8 mouse cellular contexts compared by ENCODE assay signal in the genomic region with DNA sequence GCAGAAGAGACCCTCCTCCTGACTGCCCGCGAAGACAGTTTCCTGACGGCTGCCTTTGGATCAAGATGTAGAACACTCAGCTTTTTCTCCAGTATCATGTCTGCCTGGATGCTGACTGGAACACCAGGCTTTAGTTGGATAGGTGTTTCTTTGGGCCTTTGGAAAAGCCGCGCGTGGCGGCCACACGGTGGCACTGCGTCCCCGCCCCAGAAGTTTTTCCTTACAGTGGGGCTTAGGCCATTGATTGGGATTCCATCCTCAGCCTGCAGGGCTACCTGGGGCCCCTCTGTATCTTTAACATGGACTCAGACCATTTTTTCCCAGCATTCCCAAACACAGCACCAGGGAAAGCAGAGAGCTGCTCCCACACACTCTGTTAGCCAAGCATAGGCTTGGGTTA. TPM values are rescaled to one million over a fixed set of nuclear protein-coding genes. Genes with fewer than 3 reads are reported as not detected.
A peak's percentile ranks its signal among the peaks of the same experiment; 100 is the strongest.
DNase-seq lines count a peak whose midpoint lies in the region; ATAC-seq and TF ChIP-seq lines count a peak whose summit lies in the region.

No protein-coding gene starts in this region.

- H3K4me1 ChIP-seq in lung, postnatal 0 days (ENCODE audit: insufficient read depth, low read depth, low read length): no peaks in the 10 kb centered on the region

- no peak overlapping the region for H3K9ac ChIP-seq in lung, postnatal 0 days (replicated peaks; ENCODE audit: low read depth)

- intact Hi-C loops in gastrocnemius, adult 2 months (cut with DNase I): no loop called here

- TF ChIP-seq CTCF in gastrocnemius, adult 2 months (IDR thresholded peaks at IDR 0.05): peak; percentile 69
- TF ChIP-seq CTCF in lung, postnatal 0 days (IDR thresholded peaks at IDR 0.05): peak; percentile 81

- no peak overlapping the region for H3K4me2 ChIP-seq in lung, postnatal 0 days (replicated peaks; ENCODE audit: low read depth, low read length)

- DNase-seq in gastrocnemius, adult 2 months: peak; percentile 39
- DNase-seq in gastrocnemius, postnatal 25 days: no peak
- DNase-seq in lung, postnatal 0 days (ENCODE audit: low spot score): peak; percentile 67
- DNase-seq in lung, postnatal 36 days: no peak
- DNase-seq in ZHBTc4 (ENCODE audit: low read depth, low spot score): peak; percentile 80
- no peak for DNase-seq in thymus, postnatal 25 days
- DNase-seq in gastrocnemius, adult 18-20 months (ENCODE audit: low spot score): no peak

- H3K36me3 ChIP-seq in lung, postnatal 0 days (ENCODE audit: insufficient read depth, low read length): no peaks in the 10 kb centered on the region

- no peak overlapping the region for H3K27ac ChIP-seq in gastrocnemius, adult 2 months
- no peak overlapping the region for H3K27ac ChIP-seq in lung, postnatal 0 days (ENCODE audit: low read length)

- H3K4me3 ChIP-seq in gastrocnemius, adult 2 months: no peak overlapping the region
- no peak overlapping the region for H3K4me3 ChIP-seq in lung, postnatal 0 days (ENCODE audit: low read depth, low read length)

- no peak for TF ChIP-seq EP300 in lung, postnatal 0 days (IDR thresholded peaks at IDR 0.05)

- H3K27me3 ChIP-seq in lung, postnatal 0 days (replicated peaks; ENCODE audit: insufficient read depth, low read length): no peaks in the 10 kb centered on the region

- no peaks in the 10 kb centered on the region for H3K9me3 ChIP-seq in lung, postnatal 0 days (ENCODE audit: low read length)

- WGBS in lung, postnatal 0 days: 19% methylated on average over 10 of the region's 10 CpGs

- no peak for ATAC-seq in lung, postnatal 0 days
- ATAC-seq in megakaryocyte progenitor cell, adult 5-6 weeks (replicated peaks; ENCODE audit: poor library complexity): peak; percentile 35

RNA-seq across cellular contexts. Expression of gene Haao, which starts 18.8 kb away (rescaled TPM):
- not detected for total RNA-seq in gastrocnemius, adult 2 months (2021)
- not detected for total RNA-seq in gastrocnemius, postnatal 25 days (2021)
- polyA plus RNA-seq in lung, postnatal 0 days (2015; fragmentation: Nextera tagmentation; extraction: Ambion mirVana): 1.1 and 1.6 TPM in 2 replicates
- 21.6 and 34.9 TPM in 2 replicates for total RNA-seq in megakaryocyte progenitor cell, adult 5-6 weeks (2015)
- 22.0 and 22.2 TPM in 2 replicates for total RNA-seq in megakaryocyte progenitor cell, adult 5-6 weeks (2017)
- under 1 TPM in 1 of 2 experiments, not detected in 1; 0.38 TPM for total RNA-seq in gastrocnemius, adult 18-20 months (2021)

Comparison
In these comparisons a context has a peak if more than half of its experiments do, and no peak if none do; other contexts are left out.
1. DNase-seq: peak in gastrocnemius, adult 2 months (single experiment), lung, postnatal 0 days (single experiment) and ZHBTc4 (single experiment); none in gastrocnemius, postnatal 25 days (single experiment), lung, postnatal 36 days (single experiment), thymus, postnatal 25 days (single experiment) and gastrocnemius, adult 18-20 months (single experiment).
2. RNA of gene Haao, which starts 18.8 kb away (total RNA-seq): 21.6 to 34.9 TPM in megakaryocyte progenitor cell, adult 5-6 weeks; 0.38 TPM in gastrocnemius, adult 18-20 months, not detected in gastrocnemius, adult 2 months and not detected in gastrocnemius, postnatal 25 days; every median in the first group is over 10 times any median in the second.